ENCODE assay signal across 8 mouse cellular contexts in genomic region chr3:85886636-85887238, GRCm38 (mm10). TPM values are rescaled to one million over a fixed set of nuclear protein-coding genes. Genes with fewer than 3 reads are reported as not detected.
A peak's percentile ranks its signal among the peaks of the same experiment; 100 is the strongest.
DNase-seq lines count a peak whose midpoint lies in the region; ATAC-seq lines count a peak whose summit lies in the region.

No protein-coding gene starts in this region.

- peaks cover 28% of the 10 kb centered on the region for H3K4me1 ChIP-seq in forebrain, embryonic 10.5 days
- peaks cover 16% of the 10 kb centered on the region for H3K4me1 ChIP-seq in lung, embryonic 15.5 days

- 0 out of 2 replicates have a peak overlapping the region, but pooled peaks have one; percentile 53 for H3K27ac ChIP-seq in forebrain, embryonic 10.5 days
- H3K27ac ChIP-seq in lung, embryonic 15.5 days: 0 out of 2 replicates have a peak overlapping the region, but pooled peaks have one; percentile 2

- H3K36me3 ChIP-seq in forebrain, embryonic 10.5 days (replicated peaks): no peaks in the 10 kb centered on the region
- no peaks in the 10 kb centered on the region for H3K36me3 ChIP-seq in lung, embryonic 15.5 days

- 3% methylated on average over 22 of the region's 22 CpGs for WGBS in forebrain, embryonic 10.5 days
- 3% methylated on average over 22 of the region's 22 CpGs for WGBS in lung, embryonic 15.5 days

- no peaks in the 10 kb centered on the region for H3K9me3 ChIP-seq in forebrain, embryonic 10.5 days
- H3K9me3 ChIP-seq in lung, embryonic 15.5 days: no peaks in the 10 kb centered on the region

- peaks cover 56% of the 10 kb centered on the region for H3K27me3 ChIP-seq in forebrain, embryonic 10.5 days (ENCODE audit: poor library complexity, severe bottlenecking)
- H3K27me3 ChIP-seq in lung, embryonic 15.5 days: no peaks in the 10 kb centered on the region; the same call in 1 of the 2 replicates

- H3K4me2 ChIP-seq in lung, embryonic 15.5 days: peak overlapping the region; percentile 94

- peak overlapping the region; percentile 59 for H3K4me3 ChIP-seq in forebrain, embryonic 10.5 days
- peak overlapping the region; percentile 50 for H3K4me3 ChIP-seq in lung, embryonic 15.5 days

- peak overlapping the region; percentile 46 for H3K9ac ChIP-seq in lung, embryonic 15.5 days

- DNase-seq in urinary bladder, adult 2 months (ENCODE audit: low spot score): peak; percentile 35
- DNase-seq in urinary bladder, postnatal 10 days (ENCODE audit: low spot score): no peak
- DNase-seq in forebrain, embryonic 10.5 days (ENCODE audit: extremely low spot score, low spot score): no peak
- peak; percentile 38 to 59 for DNase-seq in heart, postnatal 36 days
- DNase-seq in testis, postnatal 14 days (ENCODE audit: low spot score): peak; percentile 13
- no peak for DNase-seq in layer of hippocampus, adult 11-12 months (ENCODE audit: low spot score)
- DNase-seq in thymus, postnatal 4 days: no peak

- intact Hi-C loops in heart, postnatal 36 days (cut with DNase I): loop anchor here (1.0 to 5.0 kb wide), 2 partner anchors 28 to 44 kb away; no protein-coding TSS in a partner anchor

- peak; percentile 16; the same call in 1 of the 2 replicates for ATAC-seq in lung, embryonic 15.5 days (ENCODE audit: borderline replicate concordance, extremely low read depth, low FRiP score, low TSS enrichment)

RNA-seq across cellular contexts. Expression of gene Glt28d2, which starts 0.6 kb away (rescaled TPM):
- polyA plus RNA-seq in urinary bladder, adult 2 months (2012; rRNA removed): 1.7 and 1.9 TPM in 2 replicates
- polyA plus RNA-seq in forebrain, embryonic 10.5 days (2016; fragmentation: Nextera tagmentation; extraction: Ambion mirVana): 0.10 and 0.22 TPM in 2 replicates
- total RNA-seq in heart, postnatal 36 days (2021): 1 to 10 TPM; 4.1 to 4.7 TPM
- polyA plus RNA-seq in lung, embryonic 15.5 days (2015; fragmentation: Nextera tagmentation; extraction: Ambion mirVana): 1.6 and 2.0 TPM in 2 replicates

RNA-seq across cellular contexts. Expression of gene Gm37240, which starts 0.6 kb away (rescaled TPM):
- polyA plus RNA-seq in urinary bladder, adult 2 months (2012; rRNA removed): 1.5 and 2.0 TPM in 2 replicates
- polyA plus RNA-seq in forebrain, embryonic 10.5 days (2016; fragmentation: Nextera tagmentation; extraction: Ambion mirVana): 0.77 and 0.81 TPM in 2 replicates
- total RNA-seq in heart, postnatal 36 days (2021): 10 to 100 TPM; 35.9 to 45.6 TPM
- polyA plus RNA-seq in lung, embryonic 15.5 days (2015; fragmentation: Nextera tagmentation; extraction: Ambion mirVana): 7.0 and 8.8 TPM in 2 replicates

Comparison
In these comparisons a context has a peak if more than half of its experiments do, and no peak if none do; other contexts are left out.
1. DNase-seq: peak in urinary bladder, adult 2 months (single experiment), heart, postnatal 36 days (2 of 2) and testis, postnatal 14 days (single experiment); none in urinary bladder, postnatal 10 days (single experiment), forebrain, embryonic 10.5 days (single experiment), layer of hippocampus, adult 11-12 months (single experiment) and thymus, postnatal 4 days (single experiment).